Mouse (Mus musculus): ENCODE results near the gene Wwc2. TPM values are rescaled to one million over a fixed set of nuclear protein-coding genes. Genes with fewer than 3 reads are reported as not detected.

The Wwc2 gene
- 10 to 100 TPM; 24.4 to 24.8 TPM for total RNA-seq (2021)
- long read RNA-seq, experiment 1, full-length matches to known transcripts = 22 of 37 reads
- long read RNA-seq, experiment 1, partial matches to known transcripts = 12 of 37 reads
- long read RNA-seq, experiment 1, other reads (novel, unspliced or antisense) = 3 of 37 reads
- long read RNA-seq, experiment 2, full-length matches to known transcripts = 31 of 46 reads
- long read RNA-seq, experiment 2, partial matches to known transcripts = 12 of 46 reads
- long read RNA-seq, experiment 2, other reads (novel, unspliced or antisense) = 3 of 46 reads

DNA sequence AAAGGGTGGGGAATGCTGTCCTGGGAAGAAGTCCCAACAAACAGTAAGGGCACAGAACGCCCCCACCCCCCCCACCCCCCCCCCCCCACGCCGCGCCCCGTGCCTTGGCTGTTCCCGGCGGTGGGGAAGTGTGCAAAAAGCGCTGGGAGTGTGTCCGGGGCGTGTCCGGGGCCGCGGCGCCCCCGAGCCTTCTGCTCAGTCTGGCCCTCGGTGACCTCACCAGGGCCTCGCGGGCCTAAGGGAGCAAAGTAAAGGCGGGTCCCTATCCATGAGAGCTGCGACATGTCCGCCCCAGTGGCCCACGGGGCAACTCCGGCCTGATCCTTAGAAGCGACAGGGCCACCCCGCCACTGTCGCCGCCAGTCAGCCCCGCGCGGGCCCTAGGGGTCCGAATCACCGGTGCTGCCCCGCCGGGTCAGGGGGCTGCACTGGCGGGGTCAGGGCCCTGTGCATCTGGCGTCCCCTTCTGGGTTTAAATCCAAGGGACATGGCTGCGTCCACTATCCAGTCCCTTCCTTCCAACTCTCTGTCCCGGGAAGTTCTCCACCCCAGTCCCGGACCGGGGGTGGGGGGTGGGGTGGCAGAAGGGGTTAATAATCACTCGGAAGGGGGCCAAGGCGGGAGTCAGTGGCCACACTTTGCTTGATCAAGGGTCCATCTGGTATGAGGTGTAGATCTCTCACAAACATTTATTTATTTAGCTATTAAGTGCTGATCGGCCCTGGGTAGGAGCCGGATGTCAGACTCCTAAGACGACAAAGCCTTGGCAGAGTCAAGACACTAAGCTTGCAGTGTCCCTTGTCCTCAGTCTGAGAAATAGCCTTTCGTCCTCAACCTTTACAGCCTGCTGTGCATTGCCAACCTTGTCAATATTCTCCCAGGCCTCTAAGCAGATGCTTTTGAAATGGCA is at the start of gene Wwc2:
Wwc2 (minus strand) TSS at position 14 of the 910 bp plus-strand sequence.
- peak; percentile 37 to 38 for DNase-seq (ENCODE audit: extremely low spot score in 1 of 2, low spot score in 2 of 2)
- Histone ChIP-seq H3K27ac (peak within 1 kb of the TSS; percentile 92), H3K4me3 (peak within 1 kb of the TSS; percentile 72)
- TF ChIP-seq CTCF (IDR thresholded peaks at IDR 0.05) = no peak
- intact Hi-C loops (cut with DNase I) = no loop called here

DNA sequence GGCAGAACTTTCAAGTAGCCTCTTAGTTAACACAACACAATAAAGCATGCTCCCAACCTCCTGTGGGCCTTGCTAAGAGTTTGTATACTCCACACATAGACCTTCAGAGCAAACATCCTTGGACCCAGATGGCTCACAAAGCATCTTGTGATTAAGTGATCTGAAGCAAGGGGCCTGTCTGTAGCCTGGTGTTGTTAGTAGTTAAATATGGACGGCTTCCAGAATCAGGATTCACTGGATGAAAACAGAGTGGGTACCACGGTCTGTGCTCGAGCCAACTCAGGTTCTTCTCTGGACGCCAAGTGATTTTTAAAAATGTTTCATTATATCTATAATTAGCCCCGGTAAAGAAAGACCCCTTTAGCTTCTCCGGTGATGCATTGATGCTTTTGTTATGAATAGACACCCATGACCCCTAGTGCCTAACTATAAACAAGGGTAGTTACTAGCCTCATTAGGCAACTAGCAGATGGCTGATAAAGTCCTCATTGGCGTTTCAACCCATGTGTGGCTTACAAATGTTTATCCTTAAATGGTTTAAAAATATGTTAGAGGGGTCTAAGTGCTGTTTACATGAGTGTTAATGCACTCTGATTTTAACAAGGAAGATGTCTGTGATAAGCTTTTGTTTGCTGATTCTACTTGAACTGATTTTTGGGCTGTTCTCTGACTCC is 47.7 kb upstream of the Wwc2 start:
- no peak for TF ChIP-seq CTCF (IDR thresholded peaks at IDR 0.05)
- H3K27ac ChIP-seq = no peak overlapping the region
- intact Hi-C loops (cut with DNase I) = no loop called here

DNA sequence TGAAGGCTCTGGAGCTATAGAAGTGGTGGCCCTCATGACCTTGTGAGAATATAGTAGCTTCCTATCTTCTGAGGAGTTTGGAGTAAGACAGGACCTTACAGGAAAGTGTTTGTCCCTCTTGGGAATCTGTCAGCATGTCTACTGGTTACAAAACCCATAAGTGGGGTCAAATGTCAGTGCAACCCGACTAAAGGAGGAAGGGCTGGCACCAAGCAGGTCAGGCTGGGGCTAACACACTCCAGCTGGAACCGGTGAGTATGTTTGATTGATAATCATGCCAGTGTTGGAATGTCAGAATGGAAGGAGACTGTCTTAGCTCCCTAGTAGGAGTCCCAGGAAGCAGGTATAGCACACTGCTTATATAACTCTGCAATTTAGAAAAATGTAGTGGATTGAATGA is 41.3 kb upstream of the Wwc2 start:
- no peak for TF ChIP-seq CTCF (IDR thresholded peaks at IDR 0.05)
- Histone ChIP-seq H3K4me3 (no peak overlapping the region), H3K27ac (no peak overlapping the region)
- intact Hi-C loops (cut with DNase I) = no loop called here
- no peak for DNase-seq (ENCODE audit: extremely low spot score in 1 of 2, low spot score in 2 of 2)

More for the DNA sequence above, 47.7 kb upstream of the Wwc2 start:
- no peak for DNase-seq (ENCODE audit: extremely low spot score in 1 of 2, low spot score in 2 of 2)
- H3K4me3 ChIP-seq = no peak overlapping the region

DNA sequence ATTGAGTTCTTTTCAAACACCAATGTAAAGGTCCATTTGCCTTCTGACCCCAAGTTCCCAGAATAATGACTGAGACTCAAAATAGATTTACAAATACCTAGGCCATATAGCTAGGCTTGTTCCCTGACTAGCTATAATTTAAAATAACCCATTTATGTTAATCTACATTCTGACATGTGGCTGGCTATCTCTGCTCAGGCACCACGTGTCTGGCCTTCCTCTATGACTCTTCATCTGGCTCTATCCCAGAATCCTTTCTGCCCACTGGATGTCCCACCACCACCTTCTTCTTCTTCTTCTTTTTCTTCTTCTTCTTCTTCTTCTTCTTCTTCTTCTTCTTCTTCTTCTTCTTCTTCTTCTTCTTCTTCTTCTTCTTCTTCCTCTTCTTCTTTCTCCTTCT is 39.9 kb upstream of the Wwc2 start:
- intact Hi-C loops (cut with DNase I) = no loop called here
- Histone ChIP-seq H3K27ac (no peak overlapping the region), H3K4me3 (no peak overlapping the region)
- no peak for DNase-seq (ENCODE audit: extremely low spot score in 1 of 2, low spot score in 2 of 2)
- no peak for TF ChIP-seq CTCF (IDR thresholded peaks at IDR 0.05)

DNA sequence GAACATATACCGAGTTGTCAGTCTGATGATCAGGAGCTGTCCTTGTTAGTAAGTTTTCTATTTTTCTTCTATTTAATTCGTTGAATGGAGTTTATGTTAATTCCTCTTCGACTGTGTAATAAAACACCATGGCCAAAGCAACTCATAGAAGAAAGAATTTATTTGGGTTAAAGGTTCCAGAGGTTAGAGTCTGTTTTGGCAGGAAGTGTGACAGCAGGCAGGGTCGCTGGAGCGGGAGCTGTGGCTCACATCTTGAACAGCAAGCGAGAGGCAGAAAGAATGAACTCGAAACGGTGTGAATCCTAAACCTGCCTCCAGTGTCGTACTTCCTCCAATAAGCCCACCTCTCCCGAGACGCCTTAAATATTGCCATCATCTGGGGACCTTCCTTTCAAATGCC is 36.1 kb upstream of the Wwc2 start:
- no peak overlapping the region for H3K27ac ChIP-seq
- TF ChIP-seq CTCF (IDR thresholded peaks at IDR 0.05) = no peak
- H3K4me3 ChIP-seq = no peak overlapping the region
- intact Hi-C loops (cut with DNase I) = no loop called here
- no peak for DNase-seq (ENCODE audit: extremely low spot score in 1 of 2, low spot score in 2 of 2)

DNA sequence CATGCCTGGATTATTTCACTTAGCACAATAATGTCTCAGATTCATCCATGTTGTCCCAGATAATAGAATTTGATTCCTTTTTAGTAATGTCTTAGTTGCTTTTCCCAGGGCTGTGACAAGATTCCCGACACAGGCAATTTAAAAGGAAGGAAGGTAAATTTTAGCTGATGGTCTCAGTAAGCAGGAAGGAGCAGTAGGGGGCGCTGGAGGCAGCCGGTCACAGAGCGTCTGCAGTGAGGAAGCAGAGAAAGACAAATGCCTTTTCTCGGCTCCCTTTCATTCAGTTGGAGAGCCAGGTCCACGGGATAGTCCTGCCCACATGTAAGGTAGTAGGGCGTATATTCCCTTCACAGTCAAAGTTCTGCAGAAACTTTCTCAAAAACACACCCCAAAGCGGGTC is 32.5 kb upstream of the Wwc2 start:
- no peak for DNase-seq (ENCODE audit: extremely low spot score in 1 of 2, low spot score in 2 of 2)
- intact Hi-C loops (cut with DNase I) = loop anchor here (5.0 kb wide), 1 partner anchor 1804 kb away; no protein-coding TSS in a partner anchor
- TF ChIP-seq CTCF (IDR thresholded peaks at IDR 0.05) = peak; percentile 23

DNA sequence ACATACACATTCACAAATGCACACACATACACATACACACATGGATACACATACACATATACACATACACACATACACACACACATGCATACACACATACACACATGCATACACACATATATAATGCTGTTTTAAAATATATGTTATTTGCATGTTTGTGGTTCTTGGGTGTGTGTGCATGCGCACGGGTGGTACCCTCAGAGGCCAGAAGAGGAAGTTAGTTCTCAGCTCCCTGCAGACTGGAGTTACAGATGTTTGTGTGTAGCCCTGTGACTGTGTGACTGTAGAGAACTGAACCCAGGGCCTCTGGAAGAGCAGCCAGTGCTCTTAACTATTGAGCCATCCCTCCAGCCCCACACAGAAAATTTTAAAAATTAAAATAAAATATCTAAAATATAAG is 29.0 kb upstream of the Wwc2 start:
- TF ChIP-seq CTCF (IDR thresholded peaks at IDR 0.05) = no peak
- Histone ChIP-seq H3K4me3 (no peak overlapping the region), H3K27ac (no peak overlapping the region)
- intact Hi-C loops (cut with DNase I) = loop anchor here (5.0 kb wide), 1 partner anchor 1808 kb away; no protein-coding TSS in a partner anchor
- no peak for DNase-seq (ENCODE audit: extremely low spot score in 1 of 2, low spot score in 2 of 2)

More for the DNA sequence above, 32.5 kb upstream of the Wwc2 start:
- Histone ChIP-seq H3K4me3 (no peak overlapping the region), H3K27ac (no peak overlapping the region)

DNA sequence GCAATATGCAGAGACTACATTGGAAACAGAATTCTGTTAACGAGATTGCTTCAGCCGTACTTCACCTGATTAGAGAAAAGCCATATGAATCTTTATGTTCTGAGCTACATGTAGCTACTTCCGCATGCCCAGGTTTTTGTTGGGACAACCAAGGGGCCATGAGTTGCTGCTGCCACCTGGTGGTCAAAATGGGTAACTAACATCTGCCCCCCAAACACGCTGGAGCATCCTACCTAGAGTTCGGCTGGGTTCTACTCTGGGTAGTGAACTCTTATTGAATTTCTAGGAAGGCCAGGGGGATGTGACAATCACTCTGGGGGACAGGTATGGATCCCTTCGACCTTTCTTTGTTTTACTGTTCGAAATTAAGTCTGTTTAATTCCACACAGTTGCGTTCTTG is 25.8 kb upstream of the Wwc2 start:
- intact Hi-C loops (cut with DNase I) = loop anchor here (1.0 to 2.0 kb wide), 4 partner anchors 64 to 274 kb away; no protein-coding TSS in a partner anchor
- peak; percentile 91 for TF ChIP-seq CTCF (IDR thresholded peaks at IDR 0.05)
- Histone ChIP-seq H3K4me3 (no peak overlapping the region), H3K27ac (no peak overlapping the region)
- peak; percentile 72 to 87 for DNase-seq (ENCODE audit: extremely low spot score in 1 of 2, low spot score in 2 of 2)

DNA sequence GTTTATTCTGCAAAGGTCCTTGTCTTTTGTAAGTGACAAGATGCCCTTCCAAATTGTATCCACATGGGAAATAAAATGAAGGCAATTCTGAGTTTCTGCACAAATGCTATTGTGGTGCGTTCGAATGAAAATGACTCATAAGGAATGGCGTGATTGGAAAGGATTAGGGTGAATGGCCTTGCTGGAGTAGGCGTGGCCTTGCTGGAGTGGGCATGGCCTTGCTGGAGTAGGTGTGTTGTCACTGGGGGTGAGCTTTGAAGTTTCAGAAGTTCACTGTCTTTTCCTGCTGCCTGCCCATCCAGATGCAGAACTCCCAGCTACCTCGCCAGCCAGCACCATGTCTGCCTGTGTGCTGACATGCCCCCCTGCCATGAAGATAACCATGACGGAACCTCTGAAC is 23.7 kb upstream of the Wwc2 start:
- DNase-seq (ENCODE audit: extremely low spot score in 1 of 2, low spot score in 2 of 2) = no peak
- intact Hi-C loops (cut with DNase I) = no loop called here
- Histone ChIP-seq H3K27ac (no peak overlapping the region), H3K4me3 (no peak overlapping the region)
- TF ChIP-seq CTCF (IDR thresholded peaks at IDR 0.05) = no peak

DNA sequence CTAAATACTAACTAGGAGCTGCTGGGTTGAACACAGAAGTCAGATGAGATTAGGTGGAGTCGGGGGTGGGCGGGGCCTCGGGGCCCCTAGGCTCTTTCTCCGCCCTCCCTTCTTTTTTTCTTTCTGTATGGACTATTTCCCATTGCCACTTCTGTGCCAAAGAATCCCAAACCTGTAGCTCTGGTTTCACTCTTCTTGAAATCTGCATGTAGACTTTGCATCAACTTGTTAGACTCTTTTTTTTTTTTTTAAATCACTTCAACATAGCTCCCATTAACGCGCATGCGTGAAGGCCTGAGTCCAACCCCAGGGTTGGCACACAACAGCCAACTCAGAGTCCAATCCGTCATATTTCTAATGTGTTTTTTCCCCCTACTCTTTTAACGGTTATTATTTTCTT is 22.6 kb upstream of the Wwc2 start:
- H3K27ac ChIP-seq = no peak overlapping the region
- TF ChIP-seq CTCF (IDR thresholded peaks at IDR 0.05) = no peak
- intact Hi-C loops (cut with DNase I) = no loop called here
- DNase-seq (ENCODE audit: extremely low spot score in 1 of 2, low spot score in 2 of 2) = no peak
- H3K4me3 ChIP-seq = no peak overlapping the region

DNA sequence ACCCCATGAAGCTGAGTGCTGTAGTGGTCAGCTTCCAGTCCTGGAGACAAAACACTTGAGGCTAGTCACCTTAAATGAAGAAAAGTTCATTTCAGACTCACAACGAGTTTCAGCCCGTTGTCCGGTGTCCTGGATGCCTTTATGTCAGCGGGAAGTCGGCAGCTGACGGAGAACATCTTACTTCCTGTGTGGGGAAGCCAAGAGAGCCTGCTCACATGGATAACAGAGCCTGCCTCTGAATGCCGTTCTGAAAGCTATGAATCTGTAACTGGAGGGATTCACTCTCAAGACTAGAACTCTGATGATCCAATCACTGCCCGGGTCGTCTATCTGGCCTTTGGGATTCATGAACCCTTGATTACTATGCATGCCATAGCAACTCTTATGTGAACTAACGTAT is 21.1 kb upstream of the Wwc2 start:
- intact Hi-C loops (cut with DNase I) = no loop called here
- TF ChIP-seq CTCF (IDR thresholded peaks at IDR 0.05) = no peak
- Histone ChIP-seq H3K27ac (no peak overlapping the region), H3K4me3 (no peak overlapping the region)
- no peak for DNase-seq (ENCODE audit: extremely low spot score in 1 of 2, low spot score in 2 of 2)

DNA sequence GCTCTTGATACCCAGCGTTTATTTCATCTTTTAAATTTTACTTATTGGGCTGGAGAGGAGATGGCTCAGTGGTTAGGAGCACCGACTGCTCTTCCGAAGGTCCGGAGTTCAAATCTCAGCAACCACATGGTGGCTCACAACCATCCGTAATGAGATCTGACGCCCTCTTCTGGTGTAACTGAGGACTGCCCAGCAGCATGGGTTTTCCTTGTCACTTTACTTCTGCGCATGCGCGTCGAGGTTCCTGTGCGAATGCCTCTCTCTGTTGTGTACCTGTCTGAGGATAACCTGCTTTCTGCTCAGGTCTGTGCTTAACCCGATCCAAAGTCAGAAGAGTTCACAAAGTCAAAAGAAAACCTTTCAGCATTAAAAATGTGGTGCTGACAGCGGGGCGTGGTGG is 20.3 kb upstream of the Wwc2 start:
- no peak for DNase-seq (ENCODE audit: extremely low spot score in 1 of 2, low spot score in 2 of 2)
- intact Hi-C loops (cut with DNase I) = no loop called here
- peak; percentile 4; the same call in 1 of the 2 replicates for TF ChIP-seq CTCF (IDR thresholded peaks at IDR 0.05)
- Histone ChIP-seq H3K4me3 (no peak overlapping the region), H3K27ac (no peak overlapping the region)

All from left cerebral cortex, adult 2 months (tissue).